Mouse (Mus musculus): ENCODE data around the gene Car10. TPM values are rescaled to one million over a fixed set of nuclear protein-coding genes. Genes with fewer than 3 reads are reported as not detected.

The Car10 gene
- total RNA-seq, 2 experiments from 2014 or later = 36.6 to 36.8 TPM

DNA sequence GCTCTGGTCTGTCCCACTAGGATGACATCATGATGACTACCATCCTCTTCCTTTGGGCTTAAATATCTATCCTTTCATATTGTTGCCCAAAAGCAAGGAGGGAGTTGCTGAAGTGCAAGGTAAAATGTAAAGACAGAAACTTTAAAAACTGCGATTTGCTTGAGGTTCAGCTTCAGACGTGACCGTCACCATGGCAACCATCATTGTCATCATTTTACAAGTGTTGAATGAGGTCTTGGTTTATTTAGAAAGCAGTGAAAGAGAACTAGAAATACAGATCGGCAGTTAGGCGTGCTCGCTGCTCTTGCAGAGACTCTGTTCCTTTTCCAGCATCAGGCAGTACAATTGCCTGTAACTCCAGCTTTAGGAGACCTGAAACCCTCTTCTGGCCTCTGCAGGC is 400.1 kb downstream of the Car10 start:
- DNase-seq = no peak

DNA sequence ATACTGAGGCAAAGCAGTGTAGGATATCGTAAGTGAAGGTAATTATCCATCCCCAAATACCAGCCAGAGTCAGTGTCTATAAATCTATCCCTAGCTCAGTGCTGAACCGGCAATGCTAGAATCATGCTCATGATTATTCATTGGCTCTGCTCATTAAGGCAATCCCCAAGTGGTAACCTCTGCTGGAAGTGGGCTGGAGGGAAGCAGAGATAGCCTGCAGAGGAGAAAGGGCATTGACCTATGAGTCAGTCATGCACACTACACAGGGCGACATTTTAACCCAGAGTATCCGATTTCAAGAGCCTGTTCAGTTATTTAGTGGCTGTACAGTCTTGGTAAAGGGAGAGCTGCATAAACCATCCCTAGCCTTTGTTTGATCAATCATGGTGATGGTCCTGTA is 402.6 kb downstream of the Car10 start:
- no peak for DNase-seq

DNA sequence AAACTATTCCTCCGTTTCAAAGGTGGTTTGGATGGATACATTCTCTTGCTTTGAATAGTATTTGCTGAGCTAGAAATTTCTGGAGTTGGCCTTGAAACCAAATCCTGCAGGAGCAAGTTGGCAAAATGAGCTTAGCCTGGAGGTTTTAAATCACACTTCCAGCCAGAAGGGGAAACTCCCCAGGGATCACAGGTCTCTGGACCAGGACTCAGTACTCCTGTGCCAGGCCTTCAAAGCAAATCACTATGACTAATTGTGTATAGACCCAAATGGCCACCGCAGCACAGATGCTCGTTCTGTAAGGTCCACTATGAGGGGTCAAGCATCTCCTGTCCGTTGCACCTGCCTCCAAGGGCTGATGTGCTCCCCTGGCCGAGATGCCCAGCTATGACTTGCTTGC is 403.8 kb downstream of the Car10 start:
- no peak for DNase-seq

DNA sequence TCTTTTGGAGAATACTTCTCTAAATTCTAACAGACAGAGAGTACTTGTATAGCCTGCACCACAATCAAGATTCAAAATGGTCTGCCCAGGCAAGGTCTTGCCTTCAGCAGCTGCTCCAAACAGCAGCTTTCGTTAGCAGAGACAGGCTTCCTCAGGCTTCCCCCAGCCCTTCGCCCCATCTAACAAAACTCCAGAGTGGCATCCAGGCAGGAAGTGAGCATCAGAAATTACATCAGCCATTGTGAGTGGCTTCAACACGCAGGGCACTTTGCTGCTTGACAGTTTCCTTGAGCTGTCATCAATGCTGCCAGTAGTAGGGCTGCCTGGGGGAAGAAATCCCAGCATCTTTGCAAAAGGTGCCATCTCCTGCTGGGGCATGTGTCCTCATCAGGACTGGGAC is 405.0 kb downstream of the Car10 start:
- no peak for DNase-seq

DNA sequence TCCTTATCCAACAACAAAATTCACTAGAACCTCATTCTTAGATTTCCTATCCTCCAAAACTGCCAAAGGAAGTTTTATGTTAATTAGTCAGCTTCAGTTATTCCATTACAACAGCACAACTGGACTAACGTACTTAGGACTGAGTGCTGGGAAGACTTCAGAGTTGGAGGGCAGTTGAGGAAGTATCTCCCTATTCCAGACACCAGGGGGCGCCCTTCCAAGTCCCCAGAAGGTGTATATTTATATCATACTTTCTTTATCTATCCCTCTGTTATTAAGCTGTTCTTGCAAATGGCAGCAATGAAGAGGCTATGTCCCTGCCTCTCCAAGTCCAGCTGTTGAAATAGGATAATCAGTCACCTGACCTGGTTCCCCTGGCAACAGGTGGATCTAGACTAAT is 405.6 kb downstream of the Car10 start:
- DNase-seq = no peak

DNA sequence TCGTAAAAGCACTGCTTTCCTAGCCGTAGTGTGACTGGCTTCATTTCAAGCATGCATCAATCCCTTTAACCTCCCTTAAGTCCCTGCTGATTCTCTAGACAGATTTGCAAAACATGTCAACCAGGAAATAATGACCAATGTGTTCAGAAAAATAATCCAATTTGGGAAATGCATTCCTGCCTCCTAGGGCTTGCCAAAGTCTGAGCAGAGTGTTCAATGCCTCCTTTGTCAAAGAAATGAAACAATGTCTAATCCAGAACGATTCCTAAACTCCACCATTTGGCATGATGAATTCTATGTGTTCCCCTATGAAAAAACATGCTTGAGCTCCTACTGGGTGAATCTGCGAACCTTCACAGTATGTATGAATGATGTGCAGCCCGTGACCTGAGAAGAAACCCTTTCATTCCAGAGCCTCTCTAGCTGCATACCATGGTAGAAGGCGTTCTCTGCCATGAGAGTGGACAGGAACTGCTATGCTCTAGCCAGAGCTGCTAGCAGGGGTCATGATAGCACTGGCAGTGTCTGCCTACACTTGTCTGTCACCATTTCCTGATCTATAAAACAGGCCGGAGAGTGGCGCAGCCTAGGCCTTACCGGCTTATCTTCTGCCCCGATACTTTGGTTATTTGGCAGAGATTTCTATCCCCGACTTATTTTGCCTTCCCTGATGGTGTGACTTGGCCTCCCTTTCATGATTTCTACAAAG is 411.9 kb downstream of the Car10 start:
- no peak for DNase-seq

DNA sequence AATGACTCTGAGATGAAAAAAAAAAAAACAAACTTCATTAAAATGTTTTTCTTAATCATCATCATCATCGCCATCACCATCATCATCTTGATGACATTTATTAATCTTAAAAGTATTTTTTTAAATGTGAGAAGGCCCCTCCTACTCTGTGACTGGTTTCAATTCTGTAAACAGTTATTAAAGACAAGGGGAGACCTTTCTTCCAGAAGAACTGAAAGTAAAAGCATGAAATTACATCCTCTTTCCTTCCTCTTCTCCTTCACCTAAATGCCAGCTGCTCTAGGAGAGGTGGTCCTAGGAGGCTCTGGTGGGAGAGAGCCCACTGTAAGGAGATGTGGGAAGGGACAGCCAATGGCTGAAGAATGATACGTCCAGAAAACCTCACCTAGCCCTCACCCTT is 415.0 kb downstream of the Car10 start:
- no peak for DNase-seq

DNA sequence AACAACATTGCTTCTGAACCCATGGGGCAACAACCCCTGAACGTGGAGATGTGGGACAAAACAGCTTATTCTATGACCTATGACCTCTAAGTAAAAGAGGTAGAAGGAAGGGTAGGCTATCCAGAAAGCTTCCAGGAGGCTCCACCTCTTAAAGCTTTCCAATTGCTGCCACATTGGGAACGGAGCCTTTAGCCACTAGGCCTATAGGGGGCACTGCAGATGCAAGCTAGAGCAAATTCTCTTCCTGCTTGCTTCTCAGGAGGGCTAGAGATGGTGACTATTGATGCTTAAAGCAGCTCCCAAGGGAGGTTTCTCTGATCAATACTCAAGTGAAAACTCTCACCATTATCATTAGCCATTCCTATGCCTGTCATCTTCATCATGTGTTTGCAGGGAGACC is 416.6 kb downstream of the Car10 start:
- no peak for DNase-seq

DNA sequence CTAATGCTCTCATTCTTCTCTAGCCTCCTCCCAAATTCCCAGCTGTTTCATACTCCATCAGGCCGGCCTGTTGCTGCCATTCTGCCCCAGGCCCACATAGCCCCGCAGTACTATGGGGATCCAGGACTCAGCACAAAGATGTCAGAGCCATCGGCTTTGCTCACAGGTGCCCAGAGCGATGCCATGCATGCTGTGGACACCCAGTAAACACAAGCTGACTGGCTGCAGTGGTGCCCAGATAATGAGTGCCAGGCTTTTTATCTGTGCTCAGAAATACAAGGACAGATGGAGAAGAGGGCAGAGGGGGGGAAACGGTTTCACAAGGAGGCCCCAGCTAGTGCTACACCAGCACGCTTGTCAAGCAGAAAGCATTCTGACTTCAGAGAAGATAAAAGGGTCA is 417.7 kb downstream of the Car10 start:
- peak in 1 of 2 experiments; percentile 3 for DNase-seq

DNA sequence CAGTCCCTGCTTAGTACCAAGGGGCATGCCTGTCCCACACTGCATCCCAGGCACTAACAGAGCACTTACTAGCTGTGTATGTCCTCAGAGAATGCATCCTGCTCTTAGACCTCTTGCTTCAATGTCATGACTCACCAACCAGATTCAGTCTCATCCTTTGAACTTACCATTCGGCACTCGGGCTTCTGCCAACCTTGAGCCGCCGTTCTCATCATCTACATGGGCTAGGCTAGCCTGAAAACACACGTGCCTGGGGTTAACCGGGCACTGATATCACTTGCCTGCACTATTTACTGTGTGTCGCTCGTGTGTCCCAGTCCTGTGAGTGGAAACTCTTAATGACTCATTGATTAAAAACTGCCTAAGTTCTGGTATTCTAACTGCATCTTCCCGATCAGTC is 418.4 kb downstream of the Car10 start:
- no peak for DNase-seq

DNA sequence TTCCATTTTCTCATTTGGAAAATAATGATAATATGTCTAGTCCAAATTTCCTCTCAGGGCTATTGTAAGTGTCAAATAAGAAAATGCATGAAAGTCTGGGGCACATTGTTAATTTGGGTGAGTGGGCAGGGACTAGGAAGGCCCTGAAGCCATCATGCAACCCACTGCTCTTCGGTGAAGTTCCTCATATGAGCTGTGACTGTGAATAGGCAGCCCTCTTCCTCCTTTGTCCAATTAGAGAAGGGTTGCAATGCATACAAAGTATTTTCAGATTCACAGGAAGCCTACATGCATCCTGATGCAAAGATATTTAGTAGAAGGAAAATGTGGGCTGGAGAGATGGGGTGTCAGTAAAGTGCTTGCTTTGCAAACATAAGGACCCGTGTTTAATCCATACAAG is 419.1 kb downstream of the Car10 start:
- no peak for DNase-seq

DNA sequence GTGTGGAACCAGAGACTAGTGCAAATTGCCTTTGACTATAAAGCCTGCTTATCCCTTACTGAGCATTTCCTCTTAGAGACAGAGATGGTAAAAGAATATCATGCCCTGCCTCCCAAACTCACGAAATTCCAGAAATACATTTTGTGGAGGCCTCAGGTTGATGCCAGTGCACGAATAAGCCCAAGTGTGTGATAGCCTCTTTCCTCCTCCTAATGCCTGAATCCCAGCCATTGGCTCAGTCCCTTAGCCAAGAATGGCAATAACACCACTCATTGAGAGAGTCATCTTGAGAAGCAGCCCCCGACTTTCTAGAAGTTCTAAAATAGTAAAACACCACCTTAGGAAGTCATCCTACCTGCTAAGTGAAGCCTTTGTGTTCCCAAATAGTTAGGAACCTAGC is 424.7 kb downstream of the Car10 start:
- DNase-seq = no peak

DNA sequence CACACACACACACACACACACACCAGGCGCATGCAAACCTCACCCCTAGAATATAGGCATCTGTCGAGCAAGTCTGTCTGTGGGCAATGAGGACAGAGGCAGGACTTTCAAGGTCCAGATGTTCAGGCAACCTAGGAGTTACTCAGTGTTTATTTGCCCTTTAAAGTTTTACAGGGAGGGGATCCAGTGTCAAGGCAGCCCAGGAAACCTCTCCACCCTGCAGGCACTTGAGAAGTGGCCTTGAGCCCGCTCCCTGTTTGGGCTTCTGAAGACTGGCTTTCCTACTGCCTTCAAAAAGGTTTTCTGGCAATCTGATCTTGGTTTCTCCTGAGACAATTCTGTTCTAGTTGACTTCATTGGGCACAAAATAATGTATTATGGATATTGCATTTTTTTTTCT is 428.1 kb downstream of the Car10 start:
- DNase-seq = no peak

DNA sequence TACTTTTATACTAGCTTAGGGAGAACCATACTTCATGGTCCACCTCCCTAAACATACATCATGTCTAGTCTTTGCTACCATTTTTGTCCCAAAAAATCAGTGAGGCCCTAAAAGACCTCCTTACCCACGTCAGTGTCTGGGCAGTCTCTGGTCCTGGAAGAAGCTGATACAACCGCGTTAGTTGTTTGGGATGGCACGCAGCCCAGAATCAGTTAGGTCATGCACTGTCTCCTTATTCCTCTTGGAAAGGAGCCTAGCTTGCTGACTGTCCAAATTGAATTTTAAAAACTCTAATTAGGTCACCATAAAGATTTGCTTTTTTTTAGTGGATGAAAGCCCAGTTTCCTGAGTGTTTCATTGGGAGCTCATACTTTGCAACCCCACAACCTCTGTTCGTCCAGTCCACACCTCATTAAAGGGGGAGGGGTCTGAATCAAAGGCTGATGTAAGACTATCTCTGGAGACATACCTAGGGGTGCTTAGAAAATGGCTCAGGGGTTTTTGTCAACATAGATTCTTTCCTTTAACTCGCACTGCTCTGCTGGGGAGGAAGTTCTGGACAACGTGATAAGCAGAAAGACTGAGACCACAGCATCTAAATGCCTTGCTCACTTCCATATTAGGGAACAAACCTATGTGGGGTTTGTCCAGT is 433.3 kb downstream of the Car10 start:
- DNase-seq = no peak

DNA sequence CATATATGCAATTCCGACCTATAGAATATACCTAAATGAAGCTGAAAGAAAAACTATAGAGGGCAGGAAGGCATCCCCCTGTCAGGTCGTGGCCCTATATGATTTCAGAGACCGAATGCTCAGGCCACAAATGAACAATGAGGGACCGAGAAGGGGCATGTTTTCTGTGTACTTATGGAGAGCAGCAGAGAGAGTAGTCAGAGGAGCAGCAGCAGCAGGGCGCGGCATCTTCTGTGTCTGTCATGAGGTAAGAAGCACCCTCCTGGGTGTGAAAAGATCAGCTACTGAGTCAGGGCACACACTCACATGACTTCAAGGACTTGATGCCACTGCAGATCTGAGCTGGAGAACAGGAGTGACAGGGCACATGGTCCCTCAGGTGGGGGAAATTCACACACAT is 438.4 kb downstream of the Car10 start:
- no peak for DNase-seq

DNA sequence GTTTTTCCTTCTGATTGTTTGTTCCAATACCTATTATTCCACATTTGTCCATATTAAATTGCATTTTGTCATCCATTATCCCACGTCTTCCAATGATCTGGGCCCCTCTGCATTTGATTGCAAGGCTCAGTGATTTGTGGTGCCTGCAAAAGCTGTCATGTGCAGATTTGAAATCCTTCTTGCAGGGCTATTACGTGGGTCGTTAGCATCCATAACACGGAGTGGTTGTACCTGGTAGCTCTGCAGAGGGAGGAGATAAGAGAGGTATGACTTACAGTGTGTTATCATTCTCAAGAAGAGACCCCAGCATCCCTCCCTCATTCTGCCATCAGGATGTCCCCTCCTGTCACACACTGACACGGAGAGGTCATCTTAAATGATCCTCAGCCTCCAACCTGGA is 451.1 kb downstream of the Car10 start:
- DNase-seq = no peak

DNA sequence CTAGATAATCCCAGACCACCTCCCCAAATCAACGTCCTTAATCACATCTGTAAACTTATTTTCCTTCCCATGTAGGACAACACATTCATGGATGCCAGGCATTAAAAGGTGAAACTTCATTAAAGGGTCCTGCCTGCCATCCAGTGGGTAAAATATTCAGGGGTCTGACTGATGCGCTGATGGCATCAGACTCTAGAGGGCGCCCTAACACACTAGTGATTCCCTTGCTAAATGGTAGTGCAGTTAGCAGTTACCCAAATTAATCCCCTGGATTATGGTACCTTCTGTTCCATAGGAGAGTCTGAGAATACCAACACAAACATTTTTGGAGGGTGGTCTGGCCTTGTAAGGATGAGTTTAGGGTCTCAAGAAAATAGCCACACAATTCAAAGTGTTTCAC is 453.1 kb downstream of the Car10 start:
- peak; percentile 38 to 43 for DNase-seq

DNA sequence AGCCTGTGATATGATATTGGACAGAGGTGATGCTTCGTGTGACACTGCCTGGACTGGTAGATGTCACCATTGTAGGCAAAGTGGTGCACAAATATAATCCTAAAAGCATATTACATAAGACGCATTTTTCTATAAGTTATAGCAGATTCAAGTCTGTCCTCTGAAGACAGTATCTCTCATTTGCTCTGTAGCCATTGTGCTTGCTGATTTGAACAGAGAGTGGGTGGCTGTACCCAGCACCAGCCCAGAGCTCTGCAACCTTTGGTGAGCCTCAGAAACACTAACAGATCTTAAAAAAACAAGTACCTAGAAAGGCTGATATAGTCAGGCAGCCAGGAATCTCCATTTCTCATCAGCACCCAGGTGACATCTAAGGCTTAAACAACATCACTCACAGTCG is 461.3 kb downstream of the Car10 start:
- DNase-seq = no peak

DNA sequence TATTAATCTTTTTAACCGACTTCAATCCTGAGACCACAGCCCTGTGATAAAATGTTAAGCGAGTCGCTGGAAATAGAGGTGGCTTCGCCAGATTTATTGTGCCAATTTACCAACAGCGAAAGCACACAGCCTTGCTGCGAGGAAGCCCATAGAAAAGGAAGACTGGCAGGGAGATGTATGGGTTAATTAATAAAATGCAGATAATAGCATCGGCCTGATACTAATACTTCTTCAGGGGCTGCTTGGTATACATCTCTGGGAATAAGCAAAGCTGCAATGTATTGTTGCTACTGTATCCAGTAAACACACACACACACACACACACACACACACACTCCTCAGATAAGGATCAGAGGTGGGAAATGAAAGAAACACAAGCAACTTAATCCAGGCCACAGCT is 462.7 kb downstream of the Car10 start:
- no peak for DNase-seq

DNA sequence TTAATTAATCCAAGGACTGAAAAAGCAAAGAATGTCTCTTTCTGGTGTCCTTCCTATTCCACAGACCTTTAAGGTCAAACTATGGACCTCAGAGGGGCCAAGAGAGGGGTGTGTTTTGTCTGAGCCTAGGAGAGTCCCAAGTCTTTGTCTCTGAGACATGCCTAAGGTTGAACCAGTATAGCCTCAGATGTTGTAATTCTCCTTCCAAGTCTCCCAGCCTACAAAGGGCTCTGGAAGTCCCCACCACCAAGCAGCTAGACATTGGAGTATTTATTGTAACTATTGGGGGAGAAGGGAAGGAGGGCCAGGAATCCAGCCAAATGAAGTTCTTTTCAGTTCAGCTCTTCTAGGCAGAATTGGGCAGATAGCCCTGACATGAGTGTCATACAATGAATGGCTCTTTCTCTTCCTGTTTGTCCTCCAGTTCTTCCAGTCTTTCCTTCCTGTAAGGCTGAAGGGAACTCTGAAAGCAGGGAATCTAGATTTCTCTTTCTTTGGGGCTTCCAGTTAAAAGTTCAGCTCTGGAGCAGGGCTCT is 464.6 kb downstream of the Car10 start:
- DNase-seq = no peak

DNA sequence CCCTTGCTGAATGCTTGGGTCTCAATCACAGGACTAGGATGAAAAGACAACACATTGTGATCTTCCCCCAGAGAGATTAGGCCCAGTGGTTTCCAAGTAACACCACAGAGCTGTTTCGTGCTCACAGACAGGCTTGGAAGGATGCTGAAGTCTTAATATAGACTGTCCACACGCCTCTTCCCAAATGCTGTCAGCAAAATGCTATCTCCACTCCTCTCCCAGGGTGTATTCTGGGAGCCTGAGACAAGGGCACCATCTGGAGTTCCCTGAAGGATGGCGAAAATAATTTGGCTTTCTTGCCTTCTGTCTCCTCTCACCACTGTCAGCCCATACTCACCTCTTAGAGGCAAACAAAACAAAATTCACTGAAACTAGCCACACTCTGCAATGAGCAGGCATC is 467.9 kb downstream of the Car10 start:
- peak; percentile 26 to 30 for DNase-seq

DNA sequence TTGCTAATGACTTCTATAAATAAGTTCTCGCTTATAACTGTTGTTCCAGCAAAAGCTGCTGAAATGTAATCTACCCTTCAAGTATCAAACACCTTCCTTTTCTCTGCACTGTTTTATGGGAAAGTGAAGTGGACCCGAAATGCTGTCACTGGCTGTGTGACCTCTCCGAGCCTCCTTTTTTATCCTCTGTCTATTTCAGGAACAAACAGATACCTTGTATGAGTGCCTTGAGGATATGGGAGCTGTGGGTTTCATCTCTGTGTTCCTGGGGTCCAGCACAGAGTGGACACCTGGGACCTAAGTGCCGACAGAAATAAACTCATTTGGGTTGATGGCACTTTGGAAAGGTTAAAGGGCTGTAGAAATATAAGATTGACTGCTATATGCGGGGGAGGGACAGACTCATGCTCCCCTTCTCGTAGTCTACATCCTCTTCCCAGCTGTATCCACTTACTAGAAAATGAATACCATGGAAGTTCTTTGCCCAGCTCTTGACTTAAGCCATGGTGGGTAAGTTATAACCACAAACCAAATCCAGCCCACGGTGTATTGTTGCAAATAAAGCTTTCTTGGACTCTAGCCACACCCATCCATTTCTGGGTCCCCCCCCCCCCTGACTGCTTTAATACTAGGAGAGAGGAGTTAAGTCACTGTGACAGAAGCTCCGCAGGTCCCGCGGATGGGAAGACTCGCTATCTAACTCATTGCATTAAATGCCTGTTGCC is 474.3 kb downstream of the Car10 start:
- no peak for DNase-seq

DNA sequence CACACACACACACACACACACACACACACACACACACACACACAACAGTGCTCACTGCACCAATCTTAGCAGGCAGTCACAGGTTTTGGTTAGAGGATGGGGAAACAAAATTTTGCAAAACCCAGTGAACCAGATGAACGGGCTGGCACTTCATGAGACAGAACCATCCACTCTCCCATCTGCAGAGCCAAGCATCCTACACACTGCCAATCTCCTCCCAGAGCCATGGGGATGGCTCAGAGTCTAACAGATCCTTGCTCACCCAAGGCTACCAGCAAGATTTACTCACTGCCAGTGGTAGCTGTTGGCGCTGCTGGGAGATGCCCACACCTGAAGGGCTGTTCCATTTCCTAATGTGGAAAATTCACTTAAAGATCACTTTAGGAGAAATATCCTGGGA is 479.6 kb downstream of the Car10 start:
- DNase-seq = peak; percentile 56 to 67

DNA sequence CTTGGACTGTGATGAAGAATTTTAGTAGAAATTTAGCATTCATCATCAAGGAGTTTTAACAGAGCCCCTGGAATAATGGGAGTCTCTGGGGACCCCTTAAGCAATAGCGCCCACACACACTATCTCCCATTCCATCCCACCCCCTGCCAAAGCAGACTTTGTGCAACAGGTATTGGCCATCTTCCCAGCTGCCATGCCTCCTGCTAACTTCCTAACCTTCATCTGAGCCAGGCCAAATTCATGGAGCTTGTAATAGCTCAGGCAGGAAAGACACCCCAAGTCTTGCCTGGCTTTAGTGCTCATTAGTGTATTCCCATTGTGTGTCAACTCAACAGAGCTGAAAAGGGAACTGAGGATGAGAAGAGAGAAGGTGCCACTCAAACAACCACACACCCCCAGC is 481.8 kb downstream of the Car10 start:
- no peak for DNase-seq
